ENCODE assay signal across 26 mouse cellular contexts in the genomic region with DNA sequence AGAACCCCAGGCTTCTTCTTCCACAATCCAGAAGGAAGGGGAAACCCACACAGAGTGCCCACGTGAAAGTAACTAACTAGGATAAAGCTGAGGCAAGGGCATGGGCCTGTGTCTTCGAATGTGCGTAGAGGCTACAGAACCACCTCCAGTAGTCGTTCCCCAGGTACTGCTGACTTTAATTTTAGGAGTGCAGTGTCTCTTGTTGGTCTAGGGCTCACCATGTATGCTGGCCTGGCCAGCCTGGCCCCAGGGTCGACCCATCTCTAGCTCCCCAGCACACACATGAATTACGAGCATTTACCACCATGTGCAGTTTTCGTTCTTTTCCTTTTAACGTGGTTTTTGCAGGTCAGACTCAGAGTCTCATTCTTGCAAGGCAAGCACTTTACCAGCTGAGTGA.
"Had no signal": no experiment of that assay in that cellular context is flagged by ENCODE, and none has a peak within 500 bp of the region (broad histone marks: within the 10 kb centered on the region; RNA-seq: fewer than 3 reads in every experiment).

No protein-coding gene starts in this region.

- H3K27me3 ChIP-seq: heart, embryonic 13.5 days; heart, embryonic 15.5 days; hindbrain, embryonic 12.5 days; intestine, embryonic 15.5 days; limb, embryonic 12.5 days; liver, embryonic 13.5 days had no signal

- H3K4me1 ChIP-seq: heart, embryonic 13.5 days; heart, embryonic 15.5 days; hindbrain, embryonic 12.5 days; intestine, embryonic 15.5 days; limb, embryonic 12.5 days; liver, embryonic 13.5 days had no signal

- H3K4me2 ChIP-seq: heart, embryonic 13.5 days; heart, embryonic 15.5 days; hindbrain, embryonic 12.5 days; hindbrain, embryonic 14.5 days; intestine, embryonic 15.5 days; limb, embryonic 12.5 days; liver, embryonic 11.5 days; liver, embryonic 13.5 days had no signal

- H3K36me3 ChIP-seq: heart, embryonic 13.5 days; heart, embryonic 15.5 days; hindbrain, embryonic 10.5 days; hindbrain, embryonic 12.5 days; intestine, embryonic 15.5 days; limb, embryonic 12.5 days; liver, embryonic 13.5 days had no signal

- H3K9ac ChIP-seq: heart, embryonic 13.5 days; heart, embryonic 15.5 days; hindbrain, embryonic 12.5 days; hindbrain, embryonic 14.5 days; intestine, embryonic 15.5 days; limb, embryonic 12.5 days; liver, embryonic 13.5 days had no signal

- H3K4me3 ChIP-seq: gastrocnemius, adult 2 months; heart, adult 2 months; heart, embryonic 13.5 days; heart, embryonic 15.5 days; hindbrain, embryonic 10.5 days; hindbrain, embryonic 12.5 days; intestine, embryonic 15.5 days; layer of hippocampus, adult 2 months; left cerebral cortex, adult 2 months; limb, embryonic 12.5 days; liver, embryonic 13.5 days had no signal

- H3K27ac ChIP-seq: gastrocnemius, adult 2 months; heart, adult 2 months; heart, embryonic 13.5 days; heart, embryonic 15.5 days; hindbrain, embryonic 10.5 days; hindbrain, embryonic 12.5 days; hindbrain, embryonic 14.5 days; intestine, embryonic 15.5 days; layer of hippocampus, adult 2 months; left cerebral cortex, adult 2 months; limb, embryonic 12.5 days; liver, embryonic 13.5 days had no signal

- ATAC-seq: forebrain, embryonic 16.5 days; hindbrain, embryonic 16.5 days; inflammation-experienced regulatory T-cells, adult 6 months; intestine, embryonic 15.5 days; intestine, postnatal 0 days had no signal

- H3K9me3 ChIP-seq: heart, embryonic 13.5 days; heart, embryonic 15.5 days; hindbrain, embryonic 10.5 days; hindbrain, embryonic 12.5 days; intestine, embryonic 15.5 days; limb, embryonic 12.5 days; liver, embryonic 13.5 days had no signal

- DNase-seq: gastrocnemius, adult 2 months; gastrocnemius, postnatal 10 days; gastrocnemius, postnatal 25 days; heart, adult 2 months; heart, postnatal 4 days; kidney, adult 18-20 months; kidney, adult 8-10 months; kidney, postnatal 10 days; kidney, postnatal 25 days; kidney, postnatal 4 days; liver; liver, embryonic 13.5 days had no signal
